17 mouse cellular contexts compared by ENCODE assay signal in genomic region chr14:74972216-74972615, GRCm38 (mm10). TPM values are rescaled to one million over a fixed set of nuclear protein-coding genes. Genes with fewer than 3 reads are reported as not detected.
DNase-seq lines count a peak whose midpoint lies in the region; ATAC-seq and TF ChIP-seq lines count a peak whose summit lies in the region.
"Had no signal": no experiment of that assay in that cellular context is flagged by ENCODE, and none has a peak within 500 bp of the region (broad histone marks: within the 10 kb centered on the region; RNA-seq: fewer than 3 reads in every experiment).

No protein-coding gene starts in this region.

- 10% methylated on average over 3 of the region's 3 CpGs for whole genome bisulfite sequencing in liver, embryonic 11.5 days
- WGBS in hindbrain, embryonic 13.5 days: 75% methylated on average over 3 of the region's 3 CpGs
- 76% methylated on average over 3 of the region's 3 CpGs for WGBS in midbrain, embryonic 10.5 days

- no peaks in the 10 kb centered on the region for H3K36me3 ChIP-seq in liver, embryonic 11.5 days (ENCODE audit: control insufficient read depth, insufficient read depth, low read length)
- H3K36me3 ChIP-seq in myocyte (ENCODE audit: control insufficient read depth, insufficient read depth): no peaks in the 10 kb centered on the region
- no peaks in the 10 kb centered on the region for H3K36me3 ChIP-seq in hindbrain, embryonic 13.5 days
- H3K36me3 ChIP-seq in midbrain, embryonic 10.5 days: no peaks in the 10 kb centered on the region
- H3K36me3 ChIP-seq: neural tube, embryonic 13.5 days had no signal

- H3ac ChIP-seq in myocyte (ENCODE audit: control insufficient read depth, insufficient read length): no peak overlapping the region

- H3K4me2 ChIP-seq in liver, embryonic 11.5 days: peak overlapping the region; percentile 13; the same call in 1 of the 2 replicates
- peak overlapping the region; percentile 9 for H3K4me2 ChIP-seq in myocyte (ENCODE audit: low read depth)
- H3K4me2 ChIP-seq in hindbrain, embryonic 13.5 days: no peak overlapping the region
- H3K4me2 ChIP-seq: forebrain, embryonic 13.5 days; neural tube, embryonic 13.5 days had no signal

- no peaks in the 10 kb centered on the region for H3K27me3 ChIP-seq in liver, embryonic 11.5 days (replicated peaks; ENCODE audit: control insufficient read depth, insufficient read depth, low read length)
- H3K27me3 ChIP-seq in myocyte (ENCODE audit: control insufficient read depth, insufficient read depth, insufficient read length): no peaks in the 10 kb centered on the region
- H3K27me3 ChIP-seq in hindbrain, embryonic 13.5 days: no peaks in the 10 kb centered on the region
- H3K27me3 ChIP-seq in midbrain, embryonic 10.5 days (ENCODE audit: low read depth, poor library complexity, severe bottlenecking): no peaks in the 10 kb centered on the region
- H3K27me3 ChIP-seq: forebrain, embryonic 13.5 days; neural tube, embryonic 13.5 days had no signal

- no peak overlapping the region for H3K9ac ChIP-seq in liver, embryonic 11.5 days (ENCODE audit: low read depth, low read length)
- H3K9ac ChIP-seq in hindbrain, embryonic 13.5 days: no peak overlapping the region
- H3K9ac ChIP-seq: forebrain, embryonic 13.5 days; neural tube, embryonic 13.5 days had no signal

- peak overlapping the region; percentile 14 for H3K27ac ChIP-seq in liver, embryonic 11.5 days (ENCODE audit: low read depth, low read length)
- no peak overlapping the region for H3K27ac ChIP-seq in hindbrain, embryonic 13.5 days
- H3K27ac ChIP-seq in midbrain, embryonic 10.5 days (replicated peaks): no peak overlapping the region
- H3K27ac ChIP-seq: forebrain, embryonic 13.5 days; gastrocnemius, adult 2 months; neural tube, embryonic 13.5 days had no signal

- ATAC-seq in common myeloid progenitor, adult 5-6 weeks (replicated peaks; ENCODE audit: low read depth, poor library complexity, severe bottlenecking): peak; percentile 34; the same call in 1 of the 2 replicates
- peak; percentile 87 for ATAC-seq in liver, embryonic 11.5 days (replicated peaks; ENCODE audit: low FRiP score)
- no peak for ATAC-seq in hindbrain, embryonic 13.5 days (ENCODE audit: low FRiP score)
- ATAC-seq: CD4-positive, CD25-positive, alpha-beta regulatory T cell, adult 4 months; forebrain, embryonic 13.5 days had no signal

- no peak for TF ChIP-seq POLR2A in myocyte (IDR thresholded peaks at IDR 0.05; ENCODE audit: insufficient read length, low read depth)

- peak; percentile 25 for DNase-seq in ovary, adult 18-20 months (ENCODE audit: low spot score)
- no peak for DNase-seq in ovary, postnatal 36 days (ENCODE audit: low spot score)
- no peak for DNase-seq in liver, embryonic 11.5 days (ENCODE audit: low spot score)
- DNase-seq in midbrain, embryonic 10.5 days (ENCODE audit: low spot score): no peak
- DNase-seq: adrenal gland, postnatal 36 days; cerebellum, adult 11-12 months; gastrocnemius, adult 2 months; heart, postnatal 36 days; kidney, postnatal 10 days; lung, adult 2 months; thymus, postnatal 25 days had no signal

- H3K4me1 ChIP-seq in liver, embryonic 11.5 days (replicated peaks; ENCODE audit: control insufficient read depth, insufficient read depth, low read length): peaks cover 26% of the 10 kb centered on the region
- H3K4me1 ChIP-seq in hindbrain, embryonic 13.5 days (replicated peaks): no peaks in the 10 kb centered on the region
- H3K4me1 ChIP-seq in midbrain, embryonic 10.5 days: peaks cover 7% of the 10 kb centered on the region; the same call in 1 of the 2 replicates
- H3K4me1 ChIP-seq: forebrain, embryonic 13.5 days; neural tube, embryonic 13.5 days had no signal

- no peaks in the 10 kb centered on the region for H3K79me2 ChIP-seq in myocyte (ENCODE audit: control insufficient read depth, insufficient read depth)

- H3K9me3 ChIP-seq in liver, embryonic 11.5 days (ENCODE audit: control insufficient read depth, low read length): no peaks in the 10 kb centered on the region
- no peaks in the 10 kb centered on the region for H3K9me3 ChIP-seq in hindbrain, embryonic 13.5 days
- H3K9me3 ChIP-seq in midbrain, embryonic 10.5 days (replicated peaks): no peaks in the 10 kb centered on the region
- H3K9me3 ChIP-seq: forebrain, embryonic 13.5 days; neural tube, embryonic 13.5 days had no signal

- no peak overlapping the region for H3K4me3 ChIP-seq in liver, embryonic 11.5 days (ENCODE audit: low read depth, low read length)
- H3K4me3 ChIP-seq in myocyte: no peak overlapping the region
- no peak overlapping the region for H3K4me3 ChIP-seq in hindbrain, embryonic 13.5 days
- H3K4me3 ChIP-seq in midbrain, embryonic 10.5 days: no peak overlapping the region
- H3K4me3 ChIP-seq: forebrain, embryonic 13.5 days; gastrocnemius, adult 2 months; neural tube, embryonic 13.5 days had no signal

TF ChIP-seq in myocyte, 11 proteins besides CTCF, POLR2A, EP300 and RAD21:
- TF ChIP-seq TCF12 (IDR thresholded peaks at IDR 0.05; ENCODE audit: insufficient read depth, poor library complexity, severe bottlenecking) (no peak), E2F4 (IDR thresholded peaks at IDR 0.05; ENCODE audit: insufficient read depth) (no peak), MYOD1 (IDR thresholded peaks at IDR 0.05; ENCODE audit: control insufficient read depth in 1 of 3, insufficient read length in 2 of 3, low read depth in 2 of 3) (no peak), REST (IDR thresholded peaks at IDR 0.05; ENCODE audit: insufficient read depth, insufficient read length) (no peak), MAX (IDR thresholded peaks at IDR 0.05; ENCODE audit: low read depth) (no peak), CEBPB (IDR thresholded peaks at IDR 0.05; ENCODE audit: insufficient read depth, poor library complexity, severe bottlenecking) (no peak), USF1 (IDR thresholded peaks at IDR 0.05; ENCODE audit: low read depth) (no peak), POLR2AphosphoS2 (IDR thresholded peaks at IDR 0.05; ENCODE audit: insufficient read length, low read depth) (no peak), MYOG (IDR thresholded peaks at IDR 0.05; ENCODE audit: control insufficient read depth in 1 of 3, insufficient read depth in 1 of 3, insufficient read length in 2 of 3, low read depth in 2 of 3) (no peak), TCF3 (IDR thresholded peaks at IDR 0.05; ENCODE audit: insufficient read length, low read depth) (no peak)

RNA-seq across cellular contexts. Expression of gene Lrch1, which starts 24.5 kb away (rescaled TPM):
- total RNA-seq in common myeloid progenitor, adult 5-6 weeks (2017): 15.9 and 16.8 TPM in 2 replicates
- 7.9 and 8.0 TPM in 2 replicates for polyA plus RNA-seq in liver, embryonic 11.5 days (2014; fragmentation: Nextera tagmentation; extraction: Ambion mirVana)
- 9.9 TPM for polyA plus RNA-seq in myocyte (2012; fragmentation: generic; extraction: Trizol)
- polyA plus RNA-seq in hindbrain, embryonic 13.5 days (2015; fragmentation: Nextera tagmentation; extraction: Ambion mirVana): 13.1 and 13.2 TPM in 2 replicates
- 6.2 and 6.4 TPM in 2 replicates for polyA plus RNA-seq in midbrain, embryonic 10.5 days (2016; fragmentation: Nextera tagmentation; extraction: Ambion mirVana)

RNA-seq across cellular contexts. Expression of gene Rubcnl, which starts 43.6 kb away (rescaled TPM):
- 3.8 and 4.0 TPM in 2 replicates for total RNA-seq in common myeloid progenitor, adult 5-6 weeks (2017)
- 0.26 TPM in 1 of 2 replicates, not detected in the other for polyA plus RNA-seq in liver, embryonic 11.5 days (2014; fragmentation: Nextera tagmentation; extraction: Ambion mirVana)
- 0.64 TPM for polyA plus RNA-seq in myocyte (2012; fragmentation: generic; extraction: Trizol)
- 0.23 and 0.27 TPM in 2 replicates for polyA plus RNA-seq in hindbrain, embryonic 13.5 days (2015; fragmentation: Nextera tagmentation; extraction: Ambion mirVana)
- polyA plus RNA-seq in midbrain, embryonic 10.5 days (2016; fragmentation: Nextera tagmentation; extraction: Ambion mirVana): 0.10 and 0.21 TPM in 2 replicates
